Mouse (Mus musculus): ENCODE results near the gene Npr1.
A peak's percentile ranks its signal among the peaks of the same experiment; 100 is the strongest.

Npr1 gene

GRCm38 (mm10) chr3:90465686-90466310 is at the start of gene Npr1:
TSS of gene Npr1 (minus strand) at chr3:90465866.
- no peak for DNase-seq (ENCODE audit: low read depth, low spot score)

GRCm38 (mm10) chr3:90515242-90515641 is 49.6 kb upstream of the Npr1 start:
- peak; percentile 29 for DNase-seq (ENCODE audit: low read depth, low spot score)

- DNase-seq (ENCODE audit: low read depth, low spot score), result peak; percentile 65
Measured at GRCm38 (mm10) chr3:90514691-90515090, 49.0 kb upstream of the Npr1 start.

- peak; percentile 37 for DNase-seq (ENCODE audit: low read depth, low spot score)
Measured at GRCm38 (mm10) chr3:90513796-90514590, 48.3 kb upstream of the Npr1 start, which contains the start of the genes S100a1 and S100a13. TSS of gene S100a1 (minus strand) at chr3:90514392. TSS of gene S100a13 (plus strand) at chr3:90514435.

GRCm38 (mm10) chr3:90512948-90513642 is 47.4 kb upstream of the Npr1 start:
- no peak for DNase-seq (ENCODE audit: low read depth, low spot score)

GRCm38 (mm10) chr3:90512276-90512675 is 46.6 kb upstream of the Npr1 start:
- DNase-seq (ENCODE audit: low read depth, low spot score), result no peak

GRCm38 (mm10) chr3:90509747-90510123 is 44.1 kb upstream of the Npr1 start:
- no peak for DNase-seq (ENCODE audit: low read depth, low spot score)

- peak; percentile 99 for DNase-seq (ENCODE audit: low read depth, low spot score)
Measured at GRCm38 (mm10) chr3:90508950-90509746, 43.5 kb upstream of the Npr1 start, which contains the start of gene Chtop. TSS of gene Chtop (minus strand) at chr3:90509498.

GRCm38 (mm10) chr3:90508287-90508949 is 42.8 kb upstream of the Npr1 start:
- peak; percentile 27 for DNase-seq (ENCODE audit: low read depth, low spot score)

GRCm38 (mm10) chr3:90506362-90506761 is 40.7 kb upstream of the Npr1 start:
- DNase-seq (ENCODE audit: low read depth, low spot score), result no peak

GRCm38 (mm10) chr3:90505216-90505615 is 39.5 kb upstream of the Npr1 start:
- no peak for DNase-seq (ENCODE audit: low read depth, low spot score)

GRCm38 (mm10) chr3:90503444-90503843 is 37.8 kb upstream of the Npr1 start:
- no peak for DNase-seq (ENCODE audit: low read depth, low spot score)

GRCm38 (mm10) chr3:90497597-90497996 is 31.9 kb upstream of the Npr1 start:
- no peak for DNase-seq (ENCODE audit: low read depth, low spot score)

- DNase-seq (ENCODE audit: low read depth, low spot score), result no peak
Measured at GRCm38 (mm10) chr3:90495850-90496525, 30.3 kb upstream of the Npr1 start.

GRCm38 (mm10) chr3:90493831-90494540 is 28.3 kb upstream of the Npr1 start:
- DNase-seq (ENCODE audit: low read depth, low spot score), result no peak

- peak; percentile 77 for DNase-seq (ENCODE audit: low read depth, low spot score)
Measured at GRCm38 (mm10) chr3:90491350-90491749, 25.7 kb upstream of the Npr1 start.

GRCm38 (mm10) chr3:90490696-90491256 is 25.1 kb upstream of the Npr1 start, which contains the start of gene Snapin:
TSS of gene Snapin (minus strand) at chr3:90491033.
- DNase-seq (ENCODE audit: low read depth, low spot score), result peak; percentile 96

- DNase-seq (ENCODE audit: low read depth, low spot score), result no peak
Measured at GRCm38 (mm10) chr3:90488576-90488975, 22.9 kb upstream of the Npr1 start.

GRCm38 (mm10) chr3:90486998-90487397 is 21.3 kb upstream of the Npr1 start:
- DNase-seq (ENCODE audit: low read depth, low spot score), result no peak

Data from CD4-positive helper T cell, adult 2 months (primary cell).